Mouse (Mus musculus): ENCODE measurements around the gene Trim65.

DNA sequence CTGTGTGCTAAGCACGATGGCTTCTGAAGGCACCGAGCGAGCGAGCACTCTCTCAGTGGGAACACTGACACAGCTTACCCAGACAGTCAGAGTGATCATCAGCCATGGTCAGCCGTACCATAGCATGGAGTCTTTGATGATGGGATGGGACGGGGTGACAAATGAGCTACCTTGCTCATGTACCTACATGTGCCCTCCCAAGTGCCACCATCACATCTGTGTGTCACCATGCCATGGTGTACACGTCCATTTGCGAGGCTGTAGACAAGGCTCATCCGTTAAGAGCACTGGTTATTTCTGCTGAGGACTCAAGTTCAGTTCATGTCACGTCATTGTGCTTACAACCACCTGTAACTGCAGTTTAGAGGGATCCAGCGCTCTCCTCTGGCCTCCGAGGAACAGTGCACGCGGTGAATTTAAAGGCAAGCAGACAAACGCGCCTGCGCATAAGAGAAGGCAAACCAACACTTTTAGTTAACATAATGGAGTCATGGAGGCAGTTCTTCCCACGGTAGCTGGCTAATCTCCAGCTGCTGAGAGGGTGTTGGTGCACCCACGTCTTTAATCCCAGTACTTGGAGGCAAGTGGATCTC, 19.2 kb downstream of the Trim65 start:
- TF ChIP-seq POLR2A (IDR thresholded peaks at IDR 0.05; ENCODE audit: borderline replicate concordance, extremely low read depth, insufficient read depth, insufficient read length, poor library complexity, severe bottlenecking) = no peak
- TF ChIP-seq CTCF (IDR thresholded peaks at IDR 0.05; ENCODE audit: borderline replicate concordance, extremely low read depth, insufficient read depth, insufficient read length) = no peak

Data from brain, embryonic 14.5 days (tissue).